Mouse (Mus musculus) kidney, postnatal 36 days (tissue): ENCODE data around the gene Unkl.

Experiments
- DNase-seq, 2 experiments: peaks; one replicate each; pipeline ENCODE4 v3.0.0; 2021 to 2022; ENCODE audit warnings: mixed read lengths in 2 of 2

The Unkl gene

GRCm38 (mm10) chr17:25257804-25258261 lies 69.6 kb downstream of the Unkl start:
- no peak for DNase-seq

- peak; percentile 40 to 60 for DNase-seq
These were observed 76.3 kb downstream of the Unkl start for GRCm38 (mm10) chr17:25264453-25264852.

- no peak for DNase-seq
These were observed 82.7 kb downstream of the Unkl start for GRCm38 (mm10) chr17:25270795-25271335.

GRCm38 (mm10) chr17:25272326-25272725 lies 84.1 kb downstream of the Unkl start:
- DNase-seq: peak; percentile 35 to 47

DNA sequence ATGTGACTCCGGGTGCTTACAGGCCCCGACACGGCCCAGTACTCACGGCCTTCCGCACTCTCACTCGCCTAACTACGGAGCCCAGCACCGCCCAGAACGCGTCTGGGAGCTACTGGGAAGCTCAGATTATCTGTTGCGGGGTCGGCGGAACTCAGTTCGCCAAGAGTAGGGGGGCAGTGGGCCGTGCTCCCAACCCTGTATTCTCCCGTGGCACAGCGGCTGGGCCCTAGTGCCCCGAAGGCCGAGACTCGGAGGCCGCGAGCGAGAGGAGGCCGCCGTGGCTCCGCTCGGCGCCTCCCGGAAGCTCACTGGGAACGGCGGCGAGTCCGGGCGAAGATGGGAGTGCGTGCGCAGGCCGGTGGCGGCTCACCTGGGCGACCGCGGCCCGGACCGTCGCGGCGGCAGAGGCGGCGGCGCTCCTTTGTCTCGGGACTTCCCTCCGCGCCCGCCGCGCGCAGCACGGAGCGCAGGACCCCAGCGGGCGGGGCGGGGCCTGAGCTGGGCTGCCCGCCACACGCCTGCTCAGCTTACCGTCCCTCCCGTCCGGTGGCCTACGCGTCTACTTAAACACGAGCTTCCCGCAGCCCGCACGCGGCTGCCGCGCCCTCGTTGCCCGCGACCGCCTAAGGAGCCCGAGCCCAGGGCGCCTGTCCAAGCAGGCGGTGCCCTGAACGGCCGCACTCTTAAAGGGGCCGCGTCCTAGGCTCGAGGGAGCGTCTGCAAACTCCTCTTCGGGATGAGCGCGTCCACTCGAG lies 84.9 kb downstream of the Unkl start:
- DNase-seq: peak; percentile 89 to 90

GRCm38 (mm10) chr17:25273706-25274501 lies 85.7 kb downstream of the Unkl start:
- DNase-seq: peak; percentile 94 to 96

GRCm38 (mm10) chr17:25274571-25275346 lies 86.6 kb downstream of the Unkl start, which contains the start of gene Ube2i:
Gene Ube2i, minus strand, starts transcription at chr17:25274622.
- DNase-seq: no peak

DNA sequence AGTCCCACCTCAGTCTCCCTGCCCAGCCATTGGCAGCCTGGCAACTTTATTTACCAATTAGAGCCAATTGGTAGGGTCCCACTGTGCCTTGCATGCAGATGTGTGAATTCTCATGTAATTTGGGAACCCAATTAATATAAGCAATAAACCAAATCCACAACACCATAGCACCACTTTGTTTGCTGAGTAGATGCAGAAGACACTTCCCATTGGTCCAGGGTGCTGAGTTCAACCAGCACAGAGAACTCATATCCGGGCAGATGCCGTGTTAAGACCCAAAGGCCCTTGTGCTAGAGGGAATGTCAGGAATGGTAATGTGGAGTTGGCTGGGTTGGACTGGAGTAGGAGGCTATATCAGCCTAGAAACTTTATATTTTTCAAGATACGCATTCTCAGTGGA lies 87.6 kb downstream of the Unkl start:
- no peak for DNase-seq

- peak; percentile 81 to 90 for DNase-seq
These were observed 93.9 kb downstream of the Unkl start for GRCm38 (mm10) chr17:25282133-25282532.
